Mouse (Mus musculus) layer of hippocampus, adult 9-11 months (tissue): ENCODE measurements at regions not wholly inside any gene's neighbourhood (a gene's known extent, or its start where the extent isn't known, plus 50 kb on each side); places are given as distances from the start of the nearest gene placed in this dataset.
"Not testable (repeated sequence)": the region's sequence is repeated elsewhere in the genome, so short reads cannot be mapped to it uniquely, and the experiment has no call there.

ENCODE experiments used
- DNase-seq: peaks from one replicate; pipeline ENCODE4 v3.0.0; 2022

GRCm38 (mm10) chr1:152239376-152239775 is 147.1 kb downstream of the Tsen15 start:
- DNase-seq, result no peak

DNA sequence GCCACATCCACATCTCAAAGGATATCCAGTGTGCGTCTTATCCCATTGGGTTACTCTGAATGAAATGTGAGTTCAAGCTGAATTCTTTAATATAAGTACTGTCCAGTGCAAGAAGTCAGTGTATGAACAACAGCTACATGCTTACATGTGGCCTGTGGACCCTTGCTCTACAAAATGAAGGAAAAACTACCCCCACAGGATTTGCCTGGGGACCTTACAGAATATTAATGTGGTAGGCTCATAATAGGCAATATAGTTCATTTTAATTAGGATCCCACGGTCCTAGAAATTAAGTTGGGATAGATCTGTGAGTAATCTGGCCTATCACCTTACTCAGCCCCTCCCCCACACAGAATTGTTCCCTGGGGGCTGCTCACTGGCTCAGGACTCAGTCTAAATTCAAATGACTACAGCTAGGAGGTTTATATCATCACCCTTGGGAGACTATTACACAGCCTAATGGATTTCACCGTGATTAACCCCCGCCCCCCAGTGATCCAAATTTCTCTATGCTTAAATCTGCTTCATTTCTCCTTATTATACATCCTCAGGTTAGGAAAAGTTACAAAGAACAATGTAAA is 145.4 kb upstream of the 1700025G04Rik start:
- no peak for DNase-seq

GRCm38 (mm10) chr1:152234716-152235115 is 144.8 kb upstream of the 1700025G04Rik start:
- no peak for DNase-seq

DNA sequence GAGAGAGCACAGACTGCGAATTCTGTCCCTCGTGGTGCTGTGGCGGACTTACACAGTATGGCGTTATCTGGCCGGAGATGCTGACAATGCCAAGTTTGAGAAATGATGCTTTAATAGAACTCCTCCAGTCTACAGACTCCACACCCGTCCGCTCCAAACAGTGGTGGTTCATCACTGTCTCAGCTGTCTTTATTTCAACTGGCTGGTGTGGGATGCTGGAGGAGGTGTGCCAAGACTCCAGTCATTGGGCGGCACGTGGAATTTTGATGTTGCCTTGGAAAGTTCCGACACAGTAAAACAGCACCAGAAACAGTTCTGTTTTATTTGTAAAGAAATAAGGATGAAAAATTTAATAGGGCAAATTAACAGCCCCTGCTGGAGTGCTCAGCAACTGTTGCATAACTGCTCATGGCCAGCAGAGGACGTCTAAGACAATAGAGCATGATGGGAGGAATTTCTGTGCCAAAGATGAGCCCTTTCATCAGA is 141.8 kb upstream of the 1700025G04Rik start:
- peak; percentile 19 for DNase-seq

DNA sequence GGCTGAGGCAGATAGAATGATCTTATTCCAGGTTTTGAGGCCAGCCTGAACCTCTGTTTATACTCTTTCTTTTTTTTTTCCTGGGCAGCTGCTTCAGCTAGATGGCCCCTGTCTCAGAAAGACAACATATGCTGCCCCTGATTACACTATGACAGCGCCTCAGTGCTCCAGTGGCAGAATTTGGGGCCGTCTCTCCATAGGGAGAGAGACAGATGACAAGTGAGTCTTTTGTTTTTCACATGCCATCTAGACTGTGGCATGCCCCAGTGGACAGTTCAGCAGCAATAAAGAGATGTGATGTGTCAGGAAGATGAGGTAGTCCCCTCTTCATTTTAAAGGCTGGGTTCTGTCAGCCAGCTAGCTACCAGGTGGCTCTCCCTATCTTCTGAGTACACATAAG is 139.8 kb upstream of the 1700025G04Rik start:
- DNase-seq, result no peak

GRCm38 (mm10) chr1:152226049-152226448 is 136.1 kb upstream of the 1700025G04Rik start:
- DNase-seq, result no peak

- DNase-seq, result no peak
Observed at GRCm38 (mm10) chr1:152223666-152224065, 133.7 kb upstream of the 1700025G04Rik start.

GRCm38 (mm10) chr1:152220804-152221565 is 131.1 kb upstream of the 1700025G04Rik start:
- no peak for DNase-seq

GRCm38 (mm10) chr1:152219752-152220151 is 129.8 kb upstream of the 1700025G04Rik start:
- not testable (repeated sequence) for DNase-seq

DNA sequence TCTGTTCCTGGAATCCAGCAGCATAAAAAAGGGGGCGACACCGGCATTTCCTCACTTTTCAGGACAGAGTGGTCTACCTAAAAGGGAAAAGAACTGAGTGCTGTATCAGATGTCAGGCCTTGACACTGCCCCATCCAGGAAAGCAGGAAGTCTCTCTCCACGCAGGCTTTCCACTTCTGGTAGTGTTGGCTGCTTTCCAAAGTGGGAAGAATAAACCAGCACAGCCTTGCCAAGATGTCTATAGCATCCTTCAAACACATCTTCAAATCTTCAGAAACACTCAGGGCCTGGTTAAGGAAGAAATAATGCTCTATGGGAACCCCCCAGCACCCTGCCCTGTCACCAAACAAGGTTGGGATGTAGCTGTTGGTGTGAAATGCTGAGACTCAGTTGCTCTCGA is 127.5 kb upstream of the 1700025G04Rik start:
- DNase-seq, result no peak

DNA sequence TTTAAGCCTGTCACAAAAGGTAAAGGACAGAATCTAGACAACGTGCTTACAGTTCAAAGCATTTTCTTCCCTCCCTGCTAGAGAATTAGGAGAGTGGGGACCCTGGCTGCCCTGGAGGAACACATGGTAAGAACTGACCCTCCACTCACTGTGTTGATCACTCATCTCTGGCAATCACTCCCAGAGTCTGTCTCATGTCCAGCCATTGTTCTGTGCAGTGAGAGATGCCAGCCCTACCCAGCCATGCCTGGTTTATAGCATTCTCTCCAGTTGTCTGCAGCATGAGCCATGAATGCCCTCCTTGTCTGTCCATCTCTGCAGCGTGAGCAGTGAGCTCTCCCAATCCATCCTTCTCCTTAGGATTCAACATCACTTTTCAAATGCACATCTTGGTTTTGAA is 124.5 kb upstream of the 1700025G04Rik start:
- DNase-seq, result no peak

DNA sequence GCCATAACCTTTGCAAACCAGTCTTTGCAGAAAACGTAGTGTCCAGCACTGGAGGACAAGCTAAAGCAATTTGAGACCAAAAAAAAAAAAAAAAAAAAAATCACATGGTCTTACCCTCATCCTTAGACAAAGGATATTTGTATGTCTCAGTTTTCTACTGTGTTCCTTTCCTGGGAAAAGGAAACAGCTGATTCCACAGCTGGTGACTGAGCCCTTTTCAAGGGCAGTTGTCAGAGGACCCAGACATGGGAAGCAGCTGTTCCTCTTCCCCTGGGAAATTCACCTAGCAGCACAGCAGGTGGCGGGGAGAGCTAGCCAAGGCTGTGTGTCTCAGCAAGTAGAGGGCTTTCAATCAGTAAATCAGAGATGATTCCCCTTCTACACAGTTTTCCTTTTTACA is 113.3 kb upstream of the 1700025G04Rik start:
- DNase-seq, result peak; percentile 8

DNA sequence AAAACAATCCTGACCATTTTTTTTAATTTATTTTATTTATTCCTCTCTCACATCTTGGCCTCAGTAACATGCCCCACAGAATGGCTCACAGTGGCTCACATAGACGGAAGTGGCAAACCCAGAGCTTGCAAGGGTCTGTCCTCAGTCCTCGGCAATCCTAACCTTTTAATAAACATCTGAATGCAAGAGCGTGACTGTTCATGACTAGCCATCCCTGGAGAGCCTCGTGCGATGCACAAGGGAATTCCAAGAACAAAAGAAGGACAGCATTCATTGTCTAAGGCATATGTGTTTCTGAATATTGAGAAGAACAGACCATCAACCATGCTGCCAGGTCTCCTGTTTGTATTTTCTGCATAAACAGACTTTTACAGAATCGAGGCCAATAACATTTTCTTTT is 98.8 kb upstream of the 1700025G04Rik start:
- no peak for DNase-seq

GRCm38 (mm10) chr1:152184956-152185355 is 95.0 kb upstream of the 1700025G04Rik start:
- DNase-seq, result no peak

- no peak for DNase-seq
Observed at GRCm38 (mm10) chr1:152176267-152176970, 86.5 kb upstream of the 1700025G04Rik start.

DNA sequence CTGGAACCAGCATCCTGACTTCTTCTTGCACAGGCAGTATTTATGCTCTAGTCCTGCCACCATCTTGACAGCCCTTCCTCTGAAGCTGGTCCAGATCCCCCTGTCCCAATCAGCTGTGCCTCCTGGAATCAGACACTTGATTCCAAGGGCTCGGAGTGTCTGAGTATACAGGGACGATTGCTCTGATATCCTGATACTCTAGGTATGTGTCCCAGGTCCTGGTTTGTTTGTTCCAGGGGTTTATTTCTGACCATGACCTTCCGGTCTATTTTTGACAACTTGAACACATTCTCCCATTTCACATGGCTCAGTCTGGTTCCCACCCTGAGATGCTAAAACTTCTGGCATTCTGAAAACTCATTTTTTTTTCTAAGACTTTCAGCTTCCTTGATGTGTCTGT is 85.8 kb upstream of the 1700025G04Rik start:
- no peak for DNase-seq

GRCm38 (mm10) chr1:152174464-152174863 is 84.5 kb upstream of the 1700025G04Rik start:
- peak; percentile 44 for DNase-seq

- no peak for DNase-seq
Observed at GRCm38 (mm10) chr1:152171034-152171790, 81.3 kb upstream of the 1700025G04Rik start.

- DNase-seq, result no peak
Observed at GRCm38 (mm10) chr1:152170583-152170982, 80.7 kb upstream of the 1700025G04Rik start.

- no peak for DNase-seq
Observed at GRCm38 (mm10) chr1:152169508-152169907, 79.6 kb upstream of the 1700025G04Rik start.

DNA sequence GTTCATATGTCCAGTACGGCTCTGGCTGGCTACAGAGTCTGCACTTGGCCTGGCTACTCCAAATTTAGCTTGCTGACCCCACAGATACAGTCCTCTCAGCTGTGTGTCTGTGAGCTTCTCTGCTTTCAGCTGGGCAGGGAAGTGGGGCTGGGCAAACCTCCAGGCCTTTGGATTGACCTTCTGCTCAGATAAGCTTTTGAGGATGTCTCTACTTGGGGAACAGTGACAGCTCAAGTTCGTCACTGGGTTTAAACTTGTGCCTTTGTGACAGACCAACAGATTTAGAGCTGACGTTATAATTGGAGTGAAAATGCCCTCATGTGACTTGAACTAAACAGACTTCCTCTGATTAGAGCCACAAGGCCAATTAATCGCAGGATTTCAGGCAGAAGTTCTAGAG is 78.4 kb upstream of the 1700025G04Rik start:
- DNase-seq, result peak; percentile 73

DNA sequence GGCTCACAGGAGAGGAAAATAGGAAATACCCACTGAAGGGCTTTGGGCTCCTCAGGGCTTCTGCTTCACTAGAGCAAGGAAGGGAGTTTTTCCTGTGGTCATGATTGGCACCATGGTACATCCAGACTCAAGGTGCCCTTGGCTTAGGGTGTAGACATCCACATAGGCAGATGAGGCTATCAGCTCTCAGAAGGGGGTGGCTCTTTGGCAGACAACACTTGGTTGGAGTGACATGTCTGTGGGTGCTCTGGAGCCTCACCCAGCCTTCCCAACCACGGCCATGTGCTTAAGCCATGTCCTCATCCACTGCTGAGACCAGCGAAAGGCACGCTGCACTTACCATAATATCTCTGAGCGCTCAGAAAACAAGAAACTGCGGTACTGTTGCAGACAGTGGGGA is 77.8 kb upstream of the 1700025G04Rik start:
- no peak for DNase-seq

DNA sequence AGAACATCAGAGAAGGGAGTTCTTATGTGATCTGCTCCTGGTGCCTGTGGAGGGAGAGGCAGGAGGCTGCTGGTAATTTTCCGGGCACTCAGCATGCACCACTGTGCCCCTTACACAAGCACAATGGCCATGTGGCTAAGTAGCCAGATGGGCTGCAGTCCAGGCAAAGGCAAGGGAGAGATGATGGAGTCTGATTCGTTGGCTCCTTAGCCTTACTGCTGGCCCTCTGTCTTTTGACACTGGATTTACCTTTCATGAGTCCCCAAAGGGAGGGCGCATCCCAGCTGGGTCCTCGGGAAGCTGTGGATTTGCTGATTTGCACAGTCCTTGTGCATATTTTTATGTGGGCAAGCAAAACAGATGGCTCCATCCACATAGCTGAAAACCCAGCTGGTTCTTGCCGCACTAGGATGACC is 75.6 kb upstream of the 1700025G04Rik start:
- peak; percentile 48 for DNase-seq
